Mouse (Mus musculus) lung, adult 2 months (tissue): ENCODE measurements around the gene Fam111a.

Experiments
- CTCF ChIP-seq: fragments of 200-500 bp; IDR thresholded peaks from 2 replicates; pipeline ENCODE4 v1.5.1; 2011; ENCODE audit warnings: mild to moderate bottlenecking, low read length, control low read depth; ENCODE audit not compliant: insufficient read depth
- POLR2A ChIP-seq: fragments of 200-500 bp; IDR thresholded peaks from 2 replicates; pipeline ENCODE4 v1.6.1; 2011; ENCODE audit warnings: low read depth, mild to moderate bottlenecking, control low read depth, low read length, borderline replicate concordance; ENCODE audit errors: extremely low read depth

GRCm38 (mm10) chr19:12638049-12638448 is 92.5 kb downstream of the Fam111a start:
- TF ChIP-seq POLR2A (no peak), CTCF (no peak)
